Mouse (Mus musculus): Measurements from ENCODE around the gene E330021D16Rik.

The E330021D16Rik gene

GRCm38 (mm10) chr6:136421059-136421458 is 5.7 kb upstream of the E330021D16Rik start:
- no peak for DNase-seq (ENCODE audit: low spot score in 2 of 2)

DNA sequence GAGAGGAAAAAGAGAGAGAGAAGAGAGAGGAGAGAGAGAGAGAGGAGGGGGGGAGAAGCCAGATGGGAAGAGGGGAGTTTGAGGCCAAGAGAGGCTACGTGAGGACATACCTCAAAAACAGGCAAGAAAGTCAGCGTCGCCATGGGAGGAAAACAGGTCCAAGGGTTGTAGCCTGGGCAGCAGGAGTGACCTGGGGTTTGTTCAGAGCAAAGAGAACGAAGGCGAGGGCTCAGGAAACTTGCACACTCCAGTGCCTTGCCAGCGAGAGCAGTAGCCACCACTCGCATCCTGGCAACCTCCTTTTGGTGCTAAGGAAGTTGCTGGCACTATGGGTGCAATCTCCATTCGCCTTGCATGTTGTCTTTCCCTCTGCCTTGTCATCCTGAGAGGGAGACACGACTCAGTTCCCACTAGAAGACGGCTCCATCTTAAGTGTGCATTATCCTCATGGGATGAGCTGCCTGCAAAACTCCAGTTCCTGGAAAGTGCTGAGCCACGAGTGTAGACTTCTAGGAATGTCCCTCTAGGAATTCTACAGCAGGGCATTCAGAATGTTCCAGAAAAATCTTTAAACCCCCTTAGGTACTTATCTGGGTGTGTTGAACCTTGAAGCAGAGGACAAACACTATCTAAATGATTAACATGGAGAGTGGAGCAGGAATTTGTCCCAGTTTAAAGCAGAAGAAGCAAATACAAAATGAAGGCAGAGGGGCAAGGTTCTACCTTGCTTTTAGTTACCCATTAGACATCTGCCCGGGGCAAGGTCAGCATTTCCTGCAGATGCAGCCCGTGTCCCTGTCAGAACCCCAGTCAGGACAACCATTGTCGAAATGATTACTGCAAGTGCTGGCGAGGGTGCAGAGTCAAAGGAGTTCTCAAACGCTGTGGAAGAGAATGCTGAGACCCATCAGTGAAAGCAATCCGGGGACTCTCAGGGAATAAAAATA is 3.8 kb upstream of the E330021D16Rik start:
- DNase-seq (ENCODE audit: low spot score in 2 of 2), result no peak

GRCm38 (mm10) chr6:136418333-136418848 is 3.0 kb upstream of the E330021D16Rik start:
- DNase-seq (ENCODE audit: low spot score in 2 of 2), result no peak

GRCm38 (mm10) chr6:136417864-136418263 is 2.5 kb upstream of the E330021D16Rik start:
- no peak for DNase-seq (ENCODE audit: low spot score in 2 of 2)

GRCm38 (mm10) chr6:136413856-136414362 is 1.5 kb downstream of the E330021D16Rik start:
- no peak for DNase-seq (ENCODE audit: low spot score in 2 of 2)

DNA sequence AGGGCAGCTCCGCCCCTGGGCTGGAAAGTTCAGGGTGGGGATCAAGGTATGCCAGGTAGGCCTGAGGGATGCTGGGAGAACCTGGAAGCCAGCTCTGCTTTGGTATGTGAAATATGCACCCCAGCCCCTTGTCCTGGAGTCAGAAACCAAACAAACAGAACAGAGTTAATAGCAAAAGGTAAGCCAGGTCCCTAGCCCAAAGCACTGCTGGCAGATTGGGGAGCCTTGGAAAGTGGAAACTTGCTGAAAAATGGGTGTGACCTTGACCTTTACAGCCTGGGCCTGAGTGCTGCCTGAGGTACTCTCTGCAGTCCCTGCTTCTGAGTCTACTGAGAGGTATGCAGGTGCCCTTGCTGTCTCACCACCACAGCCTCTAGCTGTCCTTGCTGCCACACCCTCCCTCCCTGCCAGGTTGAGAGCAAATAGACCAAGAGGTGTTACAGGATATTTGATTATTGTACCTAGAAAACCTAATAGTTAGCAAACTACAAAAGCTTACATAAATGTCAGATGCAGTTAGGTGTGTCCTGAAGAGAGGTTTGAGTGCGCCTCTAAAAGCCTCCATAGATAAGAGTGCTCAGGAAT is 7.7 kb downstream of the E330021D16Rik start:
- no peak for DNase-seq (ENCODE audit: low spot score in 2 of 2)

DNA sequence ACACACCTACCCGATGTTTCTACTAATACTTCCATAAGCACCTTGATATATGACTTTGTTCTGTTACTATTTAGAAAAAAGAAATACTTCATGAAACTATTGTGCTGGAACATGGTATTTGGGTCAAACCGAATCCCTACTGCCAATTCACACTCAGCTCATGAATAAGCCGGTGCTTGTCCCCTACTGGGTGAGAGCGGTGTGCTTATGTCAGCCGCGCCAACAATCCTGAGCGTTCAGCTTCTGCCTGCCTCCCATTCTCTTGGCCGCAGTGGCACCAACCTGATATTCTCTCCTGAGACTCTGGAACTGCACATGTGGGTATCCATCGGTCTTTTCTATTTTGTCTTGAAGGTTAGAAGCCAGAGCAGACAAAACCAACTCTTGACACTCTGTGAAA is 18.5 kb downstream of the E330021D16Rik start:
- DNase-seq (ENCODE audit: low spot score in 2 of 2), result no peak

DNA sequence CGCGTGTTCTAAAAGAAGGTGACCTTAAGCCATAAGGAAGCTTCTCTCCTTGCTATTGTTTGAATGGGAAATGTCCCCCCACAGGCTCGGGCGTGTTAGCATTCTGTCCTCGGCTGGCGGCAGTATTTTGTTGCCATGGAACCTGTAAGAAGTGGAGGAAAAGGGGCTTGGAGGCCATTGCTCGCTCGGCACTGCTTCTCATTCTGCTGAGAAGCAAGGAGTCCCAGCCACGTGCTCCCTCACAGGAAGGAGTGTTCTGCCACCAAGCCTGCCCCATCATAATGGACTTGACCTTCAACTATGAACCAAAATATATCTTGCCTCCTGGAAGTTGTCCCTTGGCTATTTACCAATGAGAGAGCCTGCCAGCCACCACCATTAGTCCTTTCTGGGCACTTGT is 25.1 kb downstream of the E330021D16Rik start:
- no peak for DNase-seq (ENCODE audit: low spot score in 2 of 2)

DNA sequence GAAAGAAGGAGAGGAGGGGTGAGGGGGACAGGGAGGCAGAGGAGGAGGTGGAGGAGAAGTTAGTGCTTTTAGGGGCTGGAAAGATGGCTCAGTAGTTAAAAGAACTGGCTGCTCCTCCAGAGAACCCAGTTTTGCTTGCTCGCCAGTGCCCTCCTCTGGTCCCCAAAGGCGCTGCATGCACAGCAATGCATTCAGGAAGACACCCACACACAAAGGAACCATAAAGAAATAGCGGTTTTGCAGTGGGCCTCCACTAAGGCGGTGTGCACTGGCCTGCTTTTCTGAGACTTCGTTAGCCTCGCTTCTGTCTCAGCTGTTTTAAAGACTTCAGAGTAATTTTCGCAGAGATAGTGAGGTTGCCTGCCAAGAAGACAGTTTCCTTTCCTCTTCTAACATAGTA is 30.1 kb downstream of the E330021D16Rik start:
- DNase-seq (ENCODE audit: low spot score in 2 of 2), result peak in 1 of 2 experiments; percentile 45

DNA sequence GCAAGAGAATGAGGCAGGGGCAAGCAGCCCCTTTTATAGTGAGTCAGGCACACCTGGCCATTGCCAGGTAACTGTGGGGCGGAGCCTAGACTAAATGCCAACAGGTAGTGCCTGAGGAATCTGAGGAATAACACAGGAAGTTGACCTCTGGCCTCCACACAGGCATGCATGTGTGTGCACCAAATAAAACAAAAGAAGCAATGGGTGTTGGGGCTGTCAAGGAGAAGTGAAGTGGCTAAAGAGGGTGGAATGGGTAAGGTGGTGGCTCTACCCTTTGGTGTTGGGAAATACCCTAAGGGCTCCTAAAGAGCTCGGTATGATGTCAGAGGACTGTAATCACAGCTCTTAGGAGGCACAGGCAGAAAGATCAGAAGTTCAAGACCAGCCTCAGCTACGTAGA is 32.2 kb downstream of the E330021D16Rik start:
- DNase-seq (ENCODE audit: low spot score in 2 of 2), result no peak

DNA sequence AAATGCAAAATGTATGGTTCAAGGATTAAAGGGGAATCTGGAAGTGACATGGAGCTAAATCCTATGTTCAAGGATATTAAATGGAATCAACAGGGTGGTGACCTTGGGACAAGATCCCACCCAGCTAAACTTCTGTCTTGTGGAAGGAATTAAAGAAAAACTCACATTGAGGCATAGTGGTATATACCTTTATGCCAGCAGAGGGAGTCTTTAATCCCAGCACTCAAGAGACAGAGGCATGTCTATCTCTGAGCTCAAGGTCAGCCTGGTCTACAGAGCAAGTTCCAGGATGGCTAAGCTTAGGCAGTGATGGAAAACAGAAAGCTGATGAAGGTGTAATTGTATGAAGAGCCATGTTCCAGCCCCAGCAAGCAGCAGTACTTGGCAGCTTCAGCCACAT is 39.3 kb downstream of the E330021D16Rik start:
- no peak for DNase-seq (ENCODE audit: low spot score in 2 of 2)

DNA sequence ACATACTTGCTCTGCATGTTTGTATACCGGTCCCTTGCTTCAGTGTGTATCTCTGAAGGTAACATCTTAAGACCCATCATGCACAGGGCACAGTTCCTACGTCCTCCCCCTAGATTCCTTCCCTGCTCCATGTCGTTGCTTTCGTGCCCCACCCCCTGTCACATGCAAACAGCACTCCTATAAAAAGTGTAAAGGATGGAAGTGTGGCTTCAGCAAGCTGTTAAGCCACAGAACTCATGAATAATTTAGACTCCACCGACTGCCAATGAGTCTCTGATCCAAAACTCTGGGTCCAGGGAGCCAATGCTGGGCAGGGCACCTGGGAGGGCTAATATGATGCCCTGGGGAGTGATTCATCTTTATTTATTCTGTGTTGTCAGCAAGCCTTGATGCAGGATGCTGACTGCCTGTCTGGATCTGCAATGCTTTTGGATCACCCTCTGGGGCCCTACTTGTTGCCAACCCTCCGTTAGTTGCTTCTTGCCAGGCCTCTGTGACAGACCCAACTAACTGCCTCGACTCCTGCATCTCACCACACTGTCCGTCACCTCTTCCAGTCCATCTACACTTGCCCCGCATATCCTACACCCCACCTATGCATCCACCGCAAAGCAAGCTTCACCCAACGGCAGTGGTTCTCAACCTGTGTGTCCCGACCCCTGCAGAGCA is 50.8 kb downstream of the E330021D16Rik start:
- peak in 1 of 2 experiments; percentile 57 for DNase-seq (ENCODE audit: low spot score in 2 of 2)

DNA sequence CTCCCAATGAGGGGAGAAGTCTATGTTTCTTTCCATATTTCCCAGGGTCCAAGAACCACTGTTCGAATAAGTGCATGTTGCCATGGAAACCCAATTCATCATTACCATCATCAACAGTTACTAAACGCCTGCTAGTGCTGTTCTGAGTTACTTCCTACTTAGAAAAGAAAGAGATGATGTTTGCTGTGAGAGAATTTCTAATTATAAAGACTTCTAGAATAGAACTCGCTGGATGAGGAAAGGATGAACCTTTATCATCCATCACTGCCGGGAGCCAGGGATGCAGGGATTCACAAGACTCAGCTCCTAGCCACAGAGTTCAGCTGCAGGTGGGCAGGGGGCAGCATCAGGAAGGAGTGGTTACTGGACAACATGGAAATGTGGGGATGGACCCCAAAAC is 51.4 kb downstream of the E330021D16Rik start:
- DNase-seq (ENCODE audit: low spot score in 2 of 2), result peak; percentile 19 to 40

DNA sequence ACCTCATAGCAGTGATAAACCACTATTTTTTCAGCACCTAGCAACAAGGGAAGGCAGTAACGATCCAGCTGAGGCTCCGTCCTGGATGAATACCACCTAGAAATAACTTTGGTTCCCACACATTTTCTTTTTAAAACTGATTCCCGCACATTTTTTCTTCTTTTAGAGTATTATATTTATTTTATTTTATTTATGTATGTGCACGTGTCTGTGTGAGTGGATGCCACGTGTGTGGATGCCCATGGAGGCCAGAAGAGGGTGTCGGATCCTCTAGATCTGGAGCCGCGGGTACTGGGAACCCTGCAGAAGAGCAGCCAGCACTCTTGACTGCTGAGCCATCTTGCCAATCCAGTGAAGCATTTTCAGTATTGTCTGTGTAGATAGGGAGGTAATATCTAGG is 52.1 kb downstream of the E330021D16Rik start:
- DNase-seq (ENCODE audit: low spot score in 2 of 2), result peak in 1 of 2 experiments; percentile 29

DNA sequence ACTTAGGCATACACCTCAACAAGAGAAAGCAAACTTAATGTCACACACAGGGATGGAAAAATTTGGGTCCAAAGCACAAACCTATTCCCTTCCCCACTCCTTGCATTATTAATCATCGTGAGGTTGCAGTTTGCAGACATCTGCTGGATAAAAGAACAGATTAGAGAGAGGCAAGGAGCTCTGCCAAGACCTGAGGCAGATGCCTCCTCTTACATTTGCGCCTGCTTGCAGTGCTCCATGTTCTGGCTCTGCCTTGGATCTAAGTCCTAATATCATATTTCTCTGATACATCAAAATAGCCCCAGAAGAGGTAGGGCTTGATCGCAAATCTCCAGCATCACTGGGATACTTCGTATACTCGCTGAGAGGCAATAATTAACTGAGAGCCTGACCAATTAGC is 56.9 kb downstream of the E330021D16Rik start:
- DNase-seq (ENCODE audit: low spot score in 2 of 2), result no peak

DNA sequence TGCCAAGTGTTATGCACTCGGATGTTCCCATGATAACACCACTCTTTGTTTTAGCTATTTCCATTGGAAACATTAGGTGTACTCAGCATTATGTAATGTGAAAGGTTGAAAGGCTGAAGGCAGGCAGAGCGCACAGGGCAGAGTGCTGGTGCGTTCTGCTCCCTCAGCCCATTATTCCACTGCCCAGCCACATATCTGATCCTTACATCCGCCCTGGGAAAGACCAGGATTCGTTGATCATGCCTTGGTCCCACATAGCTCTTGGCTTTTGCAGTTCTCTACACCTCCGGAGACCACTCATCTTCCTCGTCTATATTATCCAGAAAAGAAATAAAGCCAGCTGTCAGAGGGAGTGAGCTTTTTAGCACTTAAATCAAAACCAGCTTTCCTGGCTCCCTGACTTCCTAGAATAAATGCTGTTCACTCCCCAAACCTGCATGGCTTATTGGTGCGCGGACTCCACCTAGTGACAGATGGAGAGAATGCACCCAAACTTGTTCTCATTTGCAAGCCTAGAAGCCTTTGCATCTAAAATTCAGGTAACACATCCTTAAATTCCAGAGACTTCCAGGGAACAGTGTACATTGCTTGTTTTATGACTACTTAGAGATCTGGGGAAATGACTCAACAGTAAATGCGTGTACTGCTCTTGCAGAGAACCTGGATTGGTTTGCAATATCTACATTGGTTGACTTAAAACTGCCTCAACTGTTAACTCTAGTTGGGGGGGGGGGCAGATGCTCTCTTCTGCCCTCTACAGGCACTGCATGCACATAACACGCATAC is 61.8 kb downstream of the E330021D16Rik start:
- peak; percentile 72 to 97 for DNase-seq (ENCODE audit: low spot score in 2 of 2)
